Mouse (Mus musculus): ENCODE measurements around the gene Ino80d.

DNA sequence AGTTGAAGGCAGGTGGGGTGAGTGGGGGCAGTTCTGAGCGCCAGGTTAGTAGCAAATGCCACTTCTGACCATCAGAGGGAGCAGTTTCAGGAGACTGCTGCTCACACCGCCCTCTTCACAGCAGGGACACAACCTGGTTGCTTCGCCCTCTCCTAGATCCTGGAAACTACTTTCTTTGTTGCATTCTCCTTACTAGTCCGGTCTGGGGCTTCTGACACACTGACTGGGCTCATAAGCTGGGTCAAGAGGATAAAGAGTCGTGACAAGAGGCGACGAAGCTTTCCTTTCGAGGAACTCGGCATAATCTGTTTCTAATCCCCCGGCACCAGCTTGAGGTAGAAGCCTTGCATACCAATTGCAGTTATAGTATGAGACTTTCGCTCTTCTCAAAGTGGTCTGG lies 129.9 kb downstream of the Ino80d start:
- TF ChIP-seq GATA1 (IDR thresholded peaks at IDR 0.05; ENCODE audit: borderline replicate concordance, low read length) (no peak), CTCF (IDR thresholded peaks at IDR 0.05; ENCODE audit: low read depth, low read length) (0 out of 2 replicates have a peak, but pooled peaks have one; percentile 31), TAL1 (conservative IDR thresholded peaks at IDR 0.05; ENCODE audit: low read depth, low read length) (no peak)
